Mouse (Mus musculus): ENCODE data around the gene Mfsd4b4. TPM values are rescaled to one million over a fixed set of nuclear protein-coding genes. Genes with fewer than 3 reads are reported as not detected.
"Not testable (repeated sequence)": the region's sequence is repeated elsewhere in the genome, so short reads cannot be mapped to it uniquely, and the experiment has no call there.

The Mfsd4b4 gene
- 1.0 and 1.4 TPM in 2 replicates for total RNA-seq (2017)

DNA sequence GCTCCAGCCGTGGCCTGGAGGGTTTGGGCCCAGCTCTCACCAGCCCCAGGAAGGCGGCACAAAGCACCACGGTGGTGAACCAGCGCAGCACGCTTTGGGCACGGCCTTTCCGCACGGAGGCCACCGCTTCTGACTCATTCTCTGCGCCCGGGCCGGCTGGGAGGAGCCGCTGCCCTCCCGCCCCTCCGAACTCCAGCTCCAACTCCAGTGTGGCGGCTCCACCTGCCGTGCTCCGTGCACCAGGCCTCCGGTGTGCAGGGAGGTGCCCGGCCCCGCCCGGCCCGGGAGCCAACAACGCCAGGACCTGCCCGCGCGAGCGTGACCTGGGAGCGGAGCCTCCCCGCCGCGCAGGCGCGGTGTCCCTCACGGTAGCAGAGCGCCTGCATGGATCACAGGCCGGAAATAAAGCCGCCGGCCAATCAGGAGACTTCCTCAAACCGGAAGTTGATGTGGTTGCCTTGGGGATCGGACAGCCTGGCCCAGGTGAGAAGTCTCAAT lies at the start of gene Mfsd4b4:
TSS of gene Mfsd4b4 (minus strand) at position 365 of the 498 bp plus-strand sequence.
- ATAC-seq (ENCODE audit: extremely low read depth, insufficient number of reproducible peaks, low FRiP score, poor library complexity, severe bottlenecking), result peak; percentile 75

DNA sequence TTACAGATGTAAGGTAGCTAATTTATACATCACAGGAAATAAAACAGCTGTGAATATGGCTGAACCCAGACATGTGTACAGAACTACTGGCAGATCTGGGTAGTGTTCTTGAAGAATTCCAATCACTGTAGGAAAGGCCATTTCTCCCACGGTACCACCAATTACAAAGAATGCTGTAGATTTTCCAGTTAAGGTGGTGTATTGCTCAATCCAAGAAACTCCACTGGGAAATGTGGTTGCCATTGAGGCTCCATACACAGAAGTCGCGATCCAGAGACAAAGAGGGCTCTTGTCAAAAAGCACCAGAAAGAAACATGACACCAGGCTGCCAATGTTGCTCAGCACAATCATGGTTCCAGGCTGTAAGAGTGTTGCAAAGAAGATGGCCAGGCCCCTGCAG lies 48.2 kb upstream of the Mfsd4b4 start:
- ATAC-seq (ENCODE audit: extremely low read depth, insufficient number of reproducible peaks, low FRiP score, poor library complexity, severe bottlenecking), result not testable (repeated sequence)

DNA sequence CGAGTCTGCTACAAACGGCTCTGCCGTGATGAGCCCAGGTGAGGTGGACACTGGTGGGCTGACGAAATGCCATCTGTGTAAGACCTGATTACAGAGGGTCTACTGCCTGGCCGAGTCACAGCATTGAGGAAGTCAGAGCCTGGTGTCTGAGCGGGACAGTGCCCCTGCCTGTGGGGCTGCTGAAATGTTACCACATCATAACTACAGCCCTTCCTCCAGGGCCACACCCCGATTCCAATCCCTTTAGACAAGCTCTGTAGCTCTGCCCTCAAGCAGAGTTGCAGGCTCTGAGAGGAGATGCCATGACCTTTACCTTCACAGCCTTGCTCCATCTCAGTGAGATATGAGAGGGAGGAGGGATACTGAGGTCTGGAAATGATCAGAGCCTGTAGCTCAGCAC lies 37.5 kb upstream of the Mfsd4b4 start:
- no peak for ATAC-seq (ENCODE audit: extremely low read depth, insufficient number of reproducible peaks, low FRiP score, poor library complexity, severe bottlenecking)

DNA sequence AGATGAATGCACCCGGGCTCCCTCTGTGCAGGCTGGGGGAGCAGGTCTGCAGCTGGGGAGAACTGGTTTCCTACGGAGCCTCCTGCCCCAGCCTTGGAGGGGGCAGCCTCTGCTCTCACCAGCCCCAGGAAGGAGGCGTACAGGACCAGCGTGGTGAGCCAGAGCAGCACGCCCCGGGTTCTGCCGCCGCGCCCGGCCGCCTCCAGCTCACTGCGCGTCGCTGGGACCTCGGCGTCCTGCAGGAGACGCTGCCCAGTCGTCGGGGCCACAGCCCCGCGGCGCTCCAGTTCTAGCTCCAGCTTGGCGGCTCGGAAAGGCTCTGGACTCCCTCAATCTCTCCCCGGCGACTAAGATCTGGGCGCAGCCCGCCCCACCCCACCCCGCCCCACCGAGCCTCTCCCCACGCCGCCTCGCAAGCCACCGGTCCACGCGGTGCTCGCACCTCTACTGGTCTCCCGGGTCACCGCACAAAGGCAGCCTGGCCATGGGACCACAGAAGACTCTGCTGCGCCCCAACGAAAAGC lies 27.6 kb upstream of the Mfsd4b4 start, which contains the start of gene Mfsd4b2:
TSS of gene Mfsd4b2 (minus strand) at position 308 of the 524 bp plus-strand sequence.
- ATAC-seq (ENCODE audit: extremely low read depth, insufficient number of reproducible peaks, low FRiP score, poor library complexity, severe bottlenecking), result no peak

GRCm38 (mm10) chr10:39924556-39924955 lies 25.5 kb upstream of the Mfsd4b4 start:
- ATAC-seq (ENCODE audit: extremely low read depth, insufficient number of reproducible peaks, low FRiP score, poor library complexity, severe bottlenecking), result not testable (repeated sequence)

DNA sequence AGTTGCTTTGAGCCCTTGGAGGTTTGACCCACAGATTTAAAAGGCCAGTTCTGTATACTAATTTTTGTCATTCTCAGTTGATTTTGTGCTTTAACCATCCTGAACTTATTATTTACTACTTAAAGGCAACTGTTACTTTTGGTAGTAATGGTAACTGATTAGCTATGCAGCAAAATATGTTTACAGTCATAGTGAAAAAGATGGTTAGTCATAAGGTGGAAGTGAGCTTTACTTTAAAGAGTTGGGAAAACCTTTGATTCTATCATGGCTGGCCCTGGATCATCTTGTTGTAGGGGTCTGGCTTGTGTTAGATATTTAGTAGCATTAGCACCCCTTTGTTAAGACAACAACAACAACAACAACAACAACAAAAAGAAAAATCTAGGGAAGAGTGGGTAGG lies 13.6 kb upstream of the Mfsd4b4 start:
- no peak for ATAC-seq (ENCODE audit: extremely low read depth, insufficient number of reproducible peaks, low FRiP score, poor library complexity, severe bottlenecking)

DNA sequence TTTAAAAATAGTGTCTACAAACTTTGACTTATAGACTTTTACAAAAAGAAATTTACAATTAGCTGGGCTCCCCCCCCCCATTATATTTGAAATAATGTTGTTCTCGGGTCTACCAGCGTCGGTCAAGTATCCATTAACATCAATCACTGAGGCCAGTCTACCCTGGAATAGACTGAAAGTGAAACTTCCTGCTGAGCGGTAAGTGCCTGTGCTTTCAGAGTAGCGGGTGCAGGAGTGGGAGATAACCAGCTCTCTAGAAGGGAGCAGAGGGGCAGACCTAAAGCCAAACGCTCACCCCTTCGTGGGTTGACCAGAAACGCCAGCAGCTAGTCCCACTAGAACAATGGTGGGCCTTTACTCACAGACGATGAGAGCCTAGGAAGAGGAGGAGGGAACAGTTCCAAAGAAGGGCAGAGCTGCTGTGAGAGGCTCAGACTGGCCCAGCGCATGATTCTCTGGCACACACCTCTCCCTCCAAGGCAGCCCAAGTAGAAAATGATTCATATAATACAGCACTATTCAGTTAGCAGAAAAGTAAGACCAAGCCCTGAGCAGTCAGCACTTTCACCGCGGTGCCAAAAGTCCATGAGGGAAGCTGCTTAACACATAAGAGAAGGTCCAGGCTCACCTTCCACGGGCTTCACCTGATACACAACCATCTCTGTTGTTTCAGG lies 9.9 kb upstream of the Mfsd4b4 start:
- ATAC-seq (ENCODE audit: extremely low read depth, insufficient number of reproducible peaks, low FRiP score, poor library complexity, severe bottlenecking), result no peak

- ATAC-seq (ENCODE audit: extremely low read depth, insufficient number of reproducible peaks, low FRiP score, poor library complexity, severe bottlenecking), result no peak
Measured at GRCm38 (mm10) chr10:39906799-39907658, 8.0 kb upstream of the Mfsd4b4 start.

DNA sequence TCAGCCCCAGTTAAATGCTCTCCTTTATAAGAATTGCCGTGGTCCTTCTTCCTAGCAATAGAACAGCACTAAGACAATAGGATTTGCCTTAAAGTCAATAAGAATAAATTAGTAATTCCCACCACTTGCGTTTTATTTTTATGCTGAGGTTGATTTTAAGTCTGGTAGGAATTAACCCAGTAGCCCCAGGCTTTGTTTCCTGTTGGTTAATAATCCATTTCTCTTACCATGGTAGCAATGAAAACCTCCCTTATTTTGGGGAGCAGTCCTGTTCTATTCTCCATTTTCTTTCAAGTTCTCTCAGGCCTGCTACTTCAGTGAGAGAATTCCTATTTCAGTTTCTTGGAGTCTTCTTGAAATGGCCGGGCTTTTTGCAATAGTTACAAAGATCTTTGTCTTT lies 5.2 kb upstream of the Mfsd4b4 start:
- ATAC-seq (ENCODE audit: extremely low read depth, insufficient number of reproducible peaks, low FRiP score, poor library complexity, severe bottlenecking), result no peak

DNA sequence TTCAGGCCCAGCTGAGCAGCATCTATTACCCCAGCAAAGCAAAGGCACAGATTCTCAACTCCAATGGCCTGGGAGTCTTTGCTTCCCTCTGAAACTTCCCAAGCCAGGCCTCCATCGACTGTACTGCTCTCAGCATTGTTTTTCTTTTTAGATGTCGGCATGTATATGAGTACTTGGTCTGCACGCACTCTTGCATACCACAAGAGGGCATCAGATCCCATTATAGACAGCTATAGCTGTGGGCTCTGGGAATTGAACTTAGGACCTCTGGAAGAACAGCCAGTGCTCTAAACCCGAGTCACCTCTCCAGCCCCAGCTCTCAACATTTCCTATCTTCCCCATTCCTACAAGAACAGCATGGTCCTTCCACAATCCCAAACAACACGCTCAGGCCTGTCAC lies 2.5 kb downstream of the Mfsd4b4 start:
- ATAC-seq (ENCODE audit: extremely low read depth, insufficient number of reproducible peaks, low FRiP score, poor library complexity, severe bottlenecking), result no peak

GRCm38 (mm10) chr10:39893702-39894697 lies 5.0 kb downstream of the Mfsd4b4 start:
- no peak for ATAC-seq (ENCODE audit: extremely low read depth, insufficient number of reproducible peaks, low FRiP score, poor library complexity, severe bottlenecking)

- no peak for ATAC-seq (ENCODE audit: extremely low read depth, insufficient number of reproducible peaks, low FRiP score, poor library complexity, severe bottlenecking)
Measured at GRCm38 (mm10) chr10:39888621-39889020, 10.4 kb downstream of the Mfsd4b4 start.

DNA sequence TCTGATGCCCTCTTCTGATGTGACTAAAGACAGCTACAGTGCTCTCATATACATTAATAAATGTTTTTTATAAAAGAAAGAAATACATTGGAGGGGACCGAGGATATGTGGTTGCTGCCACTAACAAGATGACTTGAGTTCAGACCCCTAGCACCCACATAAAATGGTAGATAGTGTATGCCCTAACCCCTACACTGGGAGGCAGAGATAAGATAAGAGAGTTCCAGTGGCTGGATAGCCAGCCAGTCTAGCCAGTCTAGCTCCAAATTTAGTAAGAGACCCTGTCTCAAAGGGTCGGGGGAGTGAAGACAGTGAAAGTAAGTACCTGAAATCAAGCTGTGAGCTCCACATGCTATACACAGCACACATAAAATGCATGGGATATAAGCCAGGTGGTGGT lies 33.5 kb downstream of the Mfsd4b4 start:
- no peak for ATAC-seq (ENCODE audit: extremely low read depth, insufficient number of reproducible peaks, low FRiP score, poor library complexity, severe bottlenecking)

DNA sequence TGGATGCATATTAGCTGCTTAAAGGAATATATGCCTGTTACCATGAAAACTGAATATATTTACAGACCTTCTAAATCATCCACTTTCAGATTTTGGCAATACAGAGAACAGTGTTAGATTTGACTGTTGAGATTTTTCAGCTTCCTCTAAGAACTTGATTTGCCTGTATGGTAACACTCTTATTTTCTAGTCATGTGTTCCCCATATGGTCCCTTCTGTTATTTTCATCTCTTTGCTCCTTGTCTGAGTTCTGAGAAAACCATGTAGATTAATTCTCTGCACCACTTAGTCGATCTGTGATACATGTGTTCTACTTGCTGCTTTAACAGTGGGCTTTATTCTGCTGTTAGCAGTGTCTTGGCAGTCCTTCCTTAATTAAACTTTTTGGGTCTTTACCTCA lies 56.4 kb downstream of the Mfsd4b4 start:
- ATAC-seq (ENCODE audit: extremely low read depth, insufficient number of reproducible peaks, low FRiP score, poor library complexity, severe bottlenecking), result no peak

Other genes with a start within 250 kb of the Mfsd4b4 start
- 36.4 and 37.3 TPM in 2 replicates for gene Rev3l, start 167.1 kb downstream of the Mfsd4b4 start, total RNA-seq (2017)
- not detected in 2 replicates for gene Mfsd4b2, start 27.7 kb upstream of the Mfsd4b4 start, total RNA-seq (2017)
- gene Mfsd4b3, start 60.9 kb upstream of the Mfsd4b4 start, total RNA-seq (2017), result 1.1 and 2.0 TPM in 2 replicates
- 1.1 and 1.3 TPM in 2 replicates for gene Mfsd4b5, start 87.4 kb upstream of the Mfsd4b4 start, total RNA-seq (2017)
- gene Mfsd4b1, start 126.0 kb upstream of the Mfsd4b4 start, total RNA-seq (2017), result not detected in 2 replicates
- 6.8 and 6.9 TPM in 2 replicates for gene Slc16a10, start 243.0 kb upstream of the Mfsd4b4 start, total RNA-seq (2017)